Mouse (Mus musculus) erythroblast, embryonic 14.5 days (primary cell): Measurements from ENCODE around the gene Mcat.

Source experiments
- GATA1 ChIP-seq: IDR thresholded peaks from 2 replicates; pipeline ENCODE4 v1.6.1; 2012; ENCODE audit warnings: low read length, inconsistent platforms, mixed read lengths
- TAL1 ChIP-seq: IDR thresholded peaks from 3 replicates; pipeline ENCODE4 v1.6.1; 2012; ENCODE audit warnings: low read length, inconsistent platforms, mixed read lengths

GRCm38 (mm10) chr15:83509950-83510804, 53.4 kb downstream of the Mcat start:
- TF ChIP-seq GATA1 (no peak), TAL1 (no peak)
